Mouse (Mus musculus) kidney, embryonic 15.5 days (tissue): ENCODE results near the gene 3110040N11Rik. TPM values are rescaled to one million over a fixed set of nuclear protein-coding genes. Genes with fewer than 3 reads are reported as not detected.

Experiments
- ATAC-seq: fragments of 200-750 bp; cut with Nextera tagmentation; replicated peaks from 2 replicates; pipeline ENCODE4 v1.8.0; 2017; ENCODE audit warnings: moderate TSS enrichment; ENCODE audit not compliant: low FRiP score
- H3K27ac ChIP-seq: fragments of 300-500 bp; sonication (generic); 2 replicates; pipeline ENCODE4 v1.5.1; 2015; ENCODE audit warnings: mild to moderate bottlenecking, inconsistent platforms
- H3K27me3 ChIP-seq: fragments of 300-500 bp; sonication (generic); 2 replicates; pipeline ENCODE4 v1.6.1; 2015; ENCODE audit warnings: inconsistent platforms
- H3K36me3 ChIP-seq: fragments of 300-500 bp; sonication (generic); 2 replicates; pipeline ENCODE4 v1.6.1; 2015; ENCODE audit warnings: inconsistent platforms
- H3K4me1 ChIP-seq: fragments of 300-500 bp; sonication (generic); 2 replicates; pipeline ENCODE4 v1.6.1; 2015; ENCODE audit warnings: inconsistent platforms
- H3K4me2 ChIP-seq: fragments of 300-500 bp; sonication (generic); 2 replicates; pipeline ENCODE4 v1.6.1; 2015; ENCODE audit warnings: moderate library complexity, mild to moderate bottlenecking, inconsistent platforms
- H3K4me3 ChIP-seq: fragments of 300-500 bp; sonication (generic); replicated peaks from 2 replicates; pipeline ENCODE4 v1.5.1; 2015; ENCODE audit warnings: mild to moderate bottlenecking, inconsistent platforms
- H3K9ac ChIP-seq: fragments of 300-500 bp; sonication (generic); 2 replicates; pipeline ENCODE4 v1.6.1; 2015; ENCODE audit warnings: mild to moderate bottlenecking, inconsistent platforms
- H3K9me3 ChIP-seq: fragments of 300-500 bp; sonication (generic); replicated peaks from 2 replicates; pipeline ENCODE4 v1.6.1; 2016; ENCODE audit warnings: inconsistent platforms
- WGBS: fragments of 180-500 bp; shearing (Covaris S2); methylation state at CpG from one replicate; pipeline ENCODE4 v1.1.7; 2015; ENCODE audit warnings: mixed read lengths; 5-methylcytosine and 5-hydroxymethylcytosine counted together
- polyA plus RNA-seq: library from polyadenylated mRNA; unstranded; fragments of >200 nt; fragmentation: Nextera tagmentation; extraction: Ambion mirVana; gene quantifications from 2 replicates; pipeline ENCODE4 v1.2.1, GENCODE M21; 2015

Gene 3110040N11Rik
- polyA plus RNA-seq, 1 experiment from 2014 or later = 52.6 TPM

- 81% methylated on average over 12 of the region's 12 CpGs for WGBS
- Histone ChIP-seq H3K4me2 (no peak overlapping the region), H3K4me3 (no peak overlapping the region), H3K4me1 (peaks cover 2% of the 10 kb centered on the region; the same call in 1 of the 2 replicates), H3K27me3 (no peaks in the 10 kb centered on the region), H3K9me3 (no peaks in the 10 kb centered on the region), H3K9ac (no peak overlapping the region), H3K27ac (no peak overlapping the region), H3K36me3 (no peaks in the 10 kb centered on the region)
- no peak for ATAC-seq
Observed at GRCm38 (mm10) chr7:81732183-81733089, 56.8 kb downstream of the 3110040N11Rik start.

Other genes starting within 250 kb of the 3110040N11Rik start
- gene Fsd2, start 222.5 kb downstream of the 3110040N11Rik start, polyA plus RNA-seq = 0.25 and 0.63 TPM in 2 replicates
- gene Whamm, start 218.2 kb downstream of the 3110040N11Rik start, polyA plus RNA-seq = 3.9 and 4.6 TPM in 2 replicates
- 13.3 and 14.8 TPM in 2 replicates for gene Homer2, start 82.0 kb downstream of the 3110040N11Rik start, polyA plus RNA-seq
- gene Ramac, start 26.6 kb downstream of the 3110040N11Rik start, polyA plus RNA-seq = 125 and 138 TPM in 2 replicates
- 62.3 and 67.3 TPM in 2 replicates for gene Btbd1, start 40.0 kb upstream of the 3110040N11Rik start, polyA plus RNA-seq
- not detected in 2 replicates for gene Gm10160, start 66.3 kb upstream of the 3110040N11Rik start, polyA plus RNA-seq
- gene Tm6sf1, start 69.5 kb upstream of the 3110040N11Rik start, polyA plus RNA-seq = 13.5 and 14.5 TPM in 2 replicates
- 14.0 and 14.4 TPM in 2 replicates for gene Hdgfl3, start 145.0 kb upstream of the 3110040N11Rik start, polyA plus RNA-seq
- 0.22 and 0.91 TPM in 2 replicates for gene Bnc1, start 202.8 kb upstream of the 3110040N11Rik start, polyA plus RNA-seq